Mouse (Mus musculus): ENCODE results near the gene Twist2.

GRCm38 (mm10) chr1:91880899-91881298 is 79.6 kb downstream of the Twist2 start:
- TF ChIP-seq CTCF (IDR thresholded peaks at IDR 0.05; ENCODE audit: extremely low read depth, insufficient read depth, insufficient read length, insufficient replicate concordance) (no peak), POLR2A (IDR thresholded peaks at IDR 0.05; ENCODE audit: low read depth, low read length) (no peak)
